Mouse (Mus musculus) lung, postnatal 0 days (tissue): ENCODE measurements around the gene Shoc2.

Experiments used
- CTCF ChIP-seq: IDR thresholded peaks from 2 replicates; pipeline ENCODE4 v1.5.1; 2016; ENCODE audit warnings: antibody characterized with exemption, mild to moderate bottlenecking
- EP300 ChIP-seq: IDR thresholded peaks from 2 replicates; pipeline ENCODE4 v1.6.1; 2016; ENCODE audit warnings: antibody characterized with exemption, mild to moderate bottlenecking, control low read depth

DNA sequence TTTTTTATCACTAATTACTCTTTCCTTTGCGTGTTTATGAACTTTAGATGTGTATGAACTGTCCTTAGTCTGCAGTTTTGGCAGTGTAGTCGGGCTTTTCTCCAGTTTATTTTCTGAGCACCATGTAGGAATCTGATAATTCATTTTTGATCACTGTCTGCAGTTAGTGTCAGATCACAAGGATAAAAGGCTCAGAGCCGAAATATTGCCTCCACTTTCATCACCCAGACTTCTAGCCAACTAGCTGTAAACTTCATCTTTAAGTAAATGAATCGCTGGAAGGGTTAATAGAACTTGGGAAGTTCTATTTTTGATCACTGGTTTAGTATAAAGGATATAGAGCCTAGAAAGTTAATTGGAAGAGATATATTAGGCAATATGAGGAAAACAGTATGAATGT is 18.4 kb downstream of the Shoc2 start:
- TF ChIP-seq EP300, result no peak
- no peak for TF ChIP-seq CTCF
